Mouse (Mus musculus): ENCODE measurements around the gene Tsga10ip. TPM values are rescaled to one million over a fixed set of nuclear protein-coding genes. Genes with fewer than 3 reads are reported as not detected.

The Tsga10ip gene
- polyA plus RNA-seq, 2 experiments, result 0.14 TPM; not detected in 1

- Histone ChIP-seq H3K9me3 (ENCODE audit: control insufficient read depth, low read length) (no peaks in the 10 kb centered on the region), H3K4me1 (ENCODE audit: control insufficient read depth, insufficient read depth, low read length) (no peaks in the 10 kb centered on the region), H3K4me3 (replicated peaks; ENCODE audit: low read length) (no peak overlapping the region), H3K4me2 (replicated peaks; ENCODE audit: low read depth, low read length, severe bottlenecking) (no peak overlapping the region), H3K9ac (ENCODE audit: low read depth, low read length, severe bottlenecking) (no peak overlapping the region), H3K36me3 (ENCODE audit: control insufficient read depth, insufficient read depth, low read length) (no peaks in the 10 kb centered on the region), H3K27ac (replicated peaks; ENCODE audit: low read depth, low read length) (no peak overlapping the region), H3K27me3 (ENCODE audit: control insufficient read depth, insufficient read depth, low read length) (no peaks in the 10 kb centered on the region)
- TF ChIP-seq POLR2A (IDR thresholded peaks at IDR 0.05; ENCODE audit: borderline replicate concordance, extremely low read depth, insufficient read depth, insufficient read length), result no peak
- ATAC-seq (ENCODE audit: low FRiP score, low read depth) (no peak; the same call in 1 of the 2 replicates), DNase-seq (ENCODE audit: low spot score) (no peak)
- 74% methylated on average over 6 of the region's 6 CpGs for WGBS
Observed at GRCm38 (mm10) chr19:5345297-5346131, 56.8 kb downstream of the Tsga10ip start.

GRCm38 (mm10) chr19:5341360-5341759, 61.0 kb downstream of the Tsga10ip start:
- no peak for TF ChIP-seq POLR2A (IDR thresholded peaks at IDR 0.05; ENCODE audit: borderline replicate concordance, extremely low read depth, insufficient read depth, insufficient read length)
- DNase-seq (ENCODE audit: low spot score) (no peak), ATAC-seq (ENCODE audit: low FRiP score, low read depth) (no peak)
- Histone ChIP-seq H3K4me1 (ENCODE audit: control insufficient read depth, insufficient read depth, low read length) (no peaks in the 10 kb centered on the region), H3K27me3 (ENCODE audit: control insufficient read depth, insufficient read depth, low read length) (no peaks in the 10 kb centered on the region), H3K9me3 (ENCODE audit: control insufficient read depth, low read length) (no peaks in the 10 kb centered on the region), H3K4me3 (replicated peaks; ENCODE audit: low read length) (no peak overlapping the region), H3K36me3 (ENCODE audit: control insufficient read depth, insufficient read depth, low read length) (no peaks in the 10 kb centered on the region), H3K9ac (ENCODE audit: low read depth, low read length, severe bottlenecking) (no peak overlapping the region), H3K4me2 (replicated peaks; ENCODE audit: low read depth, low read length, severe bottlenecking) (no peak overlapping the region), H3K27ac (replicated peaks; ENCODE audit: low read depth, low read length) (no peak overlapping the region)
- 89% methylated on average over 7 of the region's 7 CpGs for WGBS

Other genes starting within 250 kb of the Tsga10ip start
- 42.0 and 53.7 TPM in 2 replicates for gene Pacs1, start 129.4 kb downstream of the Tsga10ip start, polyA plus RNA-seq (2012; rRNA removed)
- gene Pacs1, start 129.4 kb downstream of the Tsga10ip start, polyA plus RNA-seq (2014; fragmentation: Nextera tagmentation; extraction: Ambion mirVana), result 30.7 and 33.1 TPM in 2 replicates
- 173 and 174 TPM in 2 replicates for gene Sf3b2, start 107.1 kb downstream of the Tsga10ip start, polyA plus RNA-seq (2012; rRNA removed)
- 289 and 335 TPM in 2 replicates for gene Sf3b2, start 107.1 kb downstream of the Tsga10ip start, polyA plus RNA-seq (2014; fragmentation: Nextera tagmentation; extraction: Ambion mirVana)
- 7.1 and 10.8 TPM in 2 replicates for gene Gal3st3, start 104.2 kb downstream of the Tsga10ip start, polyA plus RNA-seq (2012; rRNA removed)
- 5.0 and 7.4 TPM in 2 replicates for gene Gal3st3, start 104.2 kb downstream of the Tsga10ip start, polyA plus RNA-seq (2014; fragmentation: Nextera tagmentation; extraction: Ambion mirVana)
- not detected in 2 replicates for gene Catsper1, start 66.8 kb downstream of the Tsga10ip start, polyA plus RNA-seq (2012; rRNA removed)
- gene Catsper1, start 66.8 kb downstream of the Tsga10ip start, polyA plus RNA-seq (2014; fragmentation: Nextera tagmentation; extraction: Ambion mirVana), result not detected in 2 replicates
- 1.6 and 3.0 TPM in 2 replicates for gene Cst6, start 53.0 kb downstream of the Tsga10ip start, polyA plus RNA-seq (2012; rRNA removed)
- gene Cst6, start 53.0 kb downstream of the Tsga10ip start, polyA plus RNA-seq (2014; fragmentation: Nextera tagmentation; extraction: Ambion mirVana), result 4.6 and 8.5 TPM in 2 replicates
- gene Eif1ad, start 35.8 kb downstream of the Tsga10ip start, polyA plus RNA-seq (2012; rRNA removed), result 39.4 and 41.8 TPM in 2 replicates
- 43.5 and 43.7 TPM in 2 replicates for gene Eif1ad, start 35.8 kb downstream of the Tsga10ip start, polyA plus RNA-seq (2014; fragmentation: Nextera tagmentation; extraction: Ambion mirVana)
- gene Banf1, start 35.4 kb downstream of the Tsga10ip start, polyA plus RNA-seq (2012; rRNA removed), result 222 and 265 TPM in 2 replicates
- 411 and 420 TPM in 2 replicates for gene Banf1, start 35.4 kb downstream of the Tsga10ip start, polyA plus RNA-seq (2014; fragmentation: Nextera tagmentation; extraction: Ambion mirVana)
- gene Sart1, start 13.8 kb downstream of the Tsga10ip start, polyA plus RNA-seq (2012; rRNA removed), result 49.7 and 66.4 TPM in 2 replicates
- gene Sart1, start 13.8 kb downstream of the Tsga10ip start, polyA plus RNA-seq (2014; fragmentation: Nextera tagmentation; extraction: Ambion mirVana), result 67.1 and 76.1 TPM in 2 replicates
- gene Drap1, start 22.5 kb upstream of the Tsga10ip start, polyA plus RNA-seq (2012; rRNA removed), result 163 and 236 TPM in 2 replicates
- 219 and 233 TPM in 2 replicates for gene Drap1, start 22.5 kb upstream of the Tsga10ip start, polyA plus RNA-seq (2014; fragmentation: Nextera tagmentation; extraction: Ambion mirVana)
- gene AI837181, start 22.6 kb upstream of the Tsga10ip start, polyA plus RNA-seq (2012; rRNA removed), result 97.5 and 132 TPM in 2 replicates
- 57.1 and 61.9 TPM in 2 replicates for gene AI837181, start 22.6 kb upstream of the Tsga10ip start, polyA plus RNA-seq (2014; fragmentation: Nextera tagmentation; extraction: Ambion mirVana)
- gene Fosl1, start 45.0 kb upstream of the Tsga10ip start, polyA plus RNA-seq (2012; rRNA removed), result 0.06 and 0.09 TPM in 2 replicates
- not detected in 2 replicates for gene Fosl1, start 45.0 kb upstream of the Tsga10ip start, polyA plus RNA-seq (2014; fragmentation: Nextera tagmentation; extraction: Ambion mirVana)
- gene Ccdc85b, start 55.4 kb upstream of the Tsga10ip start, polyA plus RNA-seq (2012; rRNA removed), result 6.6 and 6.9 TPM in 2 replicates
- gene Ccdc85b, start 55.4 kb upstream of the Tsga10ip start, polyA plus RNA-seq (2014; fragmentation: Nextera tagmentation; extraction: Ambion mirVana), result 6.5 and 7.0 TPM in 2 replicates
- gene Fibp, start 58.1 kb upstream of the Tsga10ip start, polyA plus RNA-seq (2012; rRNA removed), result 139 and 171 TPM in 2 replicates
- 113 and 118 TPM in 2 replicates for gene Fibp, start 58.1 kb upstream of the Tsga10ip start, polyA plus RNA-seq (2014; fragmentation: Nextera tagmentation; extraction: Ambion mirVana)
- gene Ctsw, start 66.0 kb upstream of the Tsga10ip start, polyA plus RNA-seq (2012; rRNA removed), result 0.33 and 0.56 TPM in 2 replicates
- 0.96 and 1.2 TPM in 2 replicates for gene Ctsw, start 66.0 kb upstream of the Tsga10ip start, polyA plus RNA-seq (2014; fragmentation: Nextera tagmentation; extraction: Ambion mirVana)
- 239 and 314 TPM in 2 replicates for gene Efemp2, start 71.4 kb upstream of the Tsga10ip start, polyA plus RNA-seq (2012; rRNA removed)
- gene Efemp2, start 71.4 kb upstream of the Tsga10ip start, polyA plus RNA-seq (2014; fragmentation: Nextera tagmentation; extraction: Ambion mirVana), result 193 and 202 TPM in 2 replicates
- 40.8 and 53.5 TPM in 2 replicates for gene Mus81, start 85.9 kb upstream of the Tsga10ip start, polyA plus RNA-seq (2012; rRNA removed)
- 33.9 and 38.7 TPM in 2 replicates for gene Mus81, start 85.9 kb upstream of the Tsga10ip start, polyA plus RNA-seq (2014; fragmentation: Nextera tagmentation; extraction: Ambion mirVana)
- 913 and 966 TPM in 2 replicates for gene Cfl1, start 87.9 kb upstream of the Tsga10ip start, polyA plus RNA-seq (2012; rRNA removed)
- 2,572 and 2,655 TPM in 2 replicates for gene Cfl1, start 87.9 kb upstream of the Tsga10ip start, polyA plus RNA-seq (2014; fragmentation: Nextera tagmentation; extraction: Ambion mirVana)
- gene 1700020D05Rik, start 101.3 kb upstream of the Tsga10ip start, polyA plus RNA-seq (2012; rRNA removed), result 2.4 and 3.1 TPM in 2 replicates
- gene 1700020D05Rik, start 101.3 kb upstream of the Tsga10ip start, polyA plus RNA-seq (2014; fragmentation: Nextera tagmentation; extraction: Ambion mirVana), result not detected in 2 replicates
- gene Snx32, start 108.0 kb upstream of the Tsga10ip start, polyA plus RNA-seq (2012; rRNA removed), result 23.6 and 26.0 TPM in 2 replicates
- gene Snx32, start 108.0 kb upstream of the Tsga10ip start, polyA plus RNA-seq (2014; fragmentation: Nextera tagmentation; extraction: Ambion mirVana), result 9.6 and 10.5 TPM in 2 replicates
- gene Ovol1, start 158.1 kb upstream of the Tsga10ip start, polyA plus RNA-seq (2012; rRNA removed), result 5.6 and 7.2 TPM in 2 replicates
- 9.9 and 12.8 TPM in 2 replicates for gene Ovol1, start 158.1 kb upstream of the Tsga10ip start, polyA plus RNA-seq (2014; fragmentation: Nextera tagmentation; extraction: Ambion mirVana)
- gene Ap5b1, start 165.5 kb upstream of the Tsga10ip start, polyA plus RNA-seq (2012; rRNA removed), result 2.6 and 3.5 TPM in 2 replicates
- gene Ap5b1, start 165.5 kb upstream of the Tsga10ip start, polyA plus RNA-seq (2014; fragmentation: Nextera tagmentation; extraction: Ambion mirVana), result 3.1 and 3.7 TPM in 2 replicates
- gene Rnaseh2c, start 199.3 kb upstream of the Tsga10ip start, polyA plus RNA-seq (2012; rRNA removed), result 101 and 103 TPM in 2 replicates
- gene Rnaseh2c, start 199.3 kb upstream of the Tsga10ip start, polyA plus RNA-seq (2014; fragmentation: Nextera tagmentation; extraction: Ambion mirVana), result 95.5 and 107 TPM in 2 replicates
- 115 and 127 TPM in 2 replicates for gene Kat5, start 207.7 kb upstream of the Tsga10ip start, polyA plus RNA-seq (2012; rRNA removed)
- gene Kat5, start 207.7 kb upstream of the Tsga10ip start, polyA plus RNA-seq (2014; fragmentation: Nextera tagmentation; extraction: Ambion mirVana), result 27.4 and 34.6 TPM in 2 replicates
- gene Rela, start 235.0 kb upstream of the Tsga10ip start, polyA plus RNA-seq (2012; rRNA removed), result 59.8 and 88.7 TPM in 2 replicates
- gene Rela, start 235.0 kb upstream of the Tsga10ip start, polyA plus RNA-seq (2014; fragmentation: Nextera tagmentation; extraction: Ambion mirVana), result 54.8 and 57.2 TPM in 2 replicates

Measured in limb, embryonic 14.5 days (tissue).